Mouse (Mus musculus): ENCODE data around the gene Gm340. TPM values are rescaled to one million over a fixed set of nuclear protein-coding genes. Genes with fewer than 3 reads are reported as not detected.

Gm340 gene
- polyA plus RNA-seq, 1 experiment: 1.6 TPM

GRCm38 (mm10) chr19:41618771-41619385, 36.7 kb downstream of the Gm340 start:
- WGBS: 39% methylated on average over 19 of the region's 19 CpGs
- H3K27me3 ChIP-seq (ENCODE audit: control insufficient read depth, insufficient read depth, low read length): no peaks in the 10 kb centered on the region
- peak in 1 of 2 experiments; percentile 17 for DNase-seq (ENCODE audit: low read depth in 1 of 2, low spot score in 2 of 2)

GRCm38 (mm10) chr19:41620366-41621092, 38.4 kb downstream of the Gm340 start:
- DNase-seq (ENCODE audit: low read depth in 1 of 2, low spot score in 2 of 2): no peak
- WGBS: 90% methylated on average over 14 of the region's 14 CpGs
- H3K4me3 ChIP-seq (ENCODE audit: extremely low read depth, insufficient read depth, insufficient read length): no peak overlapping the region
- H3K27me3 ChIP-seq (ENCODE audit: control insufficient read depth, insufficient read depth, low read length): no peaks in the 10 kb centered on the region
- H3K36me3 ChIP-seq (ENCODE audit: control insufficient read depth, insufficient read depth, low read length): no peaks in the 10 kb centered on the region
- TF ChIP-seq CTCF (IDR thresholded peaks at IDR 0.05; ENCODE audit: extremely low read depth, insufficient read depth, insufficient read length, insufficient replicate concordance): no peak
- TF ChIP-seq POLR2A (IDR thresholded peaks at IDR 0.05; ENCODE audit: low read depth, low read length): no peak
- no peak overlapping the region for H3K27ac ChIP-seq (ENCODE audit: insufficient read depth, low read length)
- peaks cover 12% of the 10 kb centered on the region; the same call in 1 of the 2 replicates for H3K4me1 ChIP-seq (ENCODE audit: control insufficient read depth, insufficient read depth, insufficient read length)

More at GRCm38 (mm10) chr19:41618771-41619385, 36.7 kb downstream of the Gm340 start:
- H3K36me3 ChIP-seq (ENCODE audit: control insufficient read depth, insufficient read depth, low read length): no peaks in the 10 kb centered on the region
- no peak for TF ChIP-seq CTCF (IDR thresholded peaks at IDR 0.05; ENCODE audit: extremely low read depth, insufficient read depth, insufficient read length, insufficient replicate concordance)
- TF ChIP-seq POLR2A (IDR thresholded peaks at IDR 0.05; ENCODE audit: low read depth, low read length): no peak
- no peak overlapping the region for H3K4me3 ChIP-seq (ENCODE audit: extremely low read depth, insufficient read depth, insufficient read length)
- peaks cover 29% of the 10 kb centered on the region; the same call in 1 of the 2 replicates for H3K4me1 ChIP-seq (ENCODE audit: control insufficient read depth, insufficient read depth, insufficient read length)
- no peak overlapping the region for H3K27ac ChIP-seq (ENCODE audit: insufficient read depth, low read length)

- no peak for DNase-seq (ENCODE audit: low read depth in 1 of 2, low spot score in 2 of 2)
- 89% methylated on average over 11 of the region's 11 CpGs for WGBS
- Histone ChIP-seq H3K36me3 (ENCODE audit: control insufficient read depth, insufficient read depth, low read length) (no peaks in the 10 kb centered on the region), H3K27ac (ENCODE audit: insufficient read depth, low read length) (no peak overlapping the region), H3K27me3 (ENCODE audit: control insufficient read depth, insufficient read depth, low read length) (no peaks in the 10 kb centered on the region), H3K4me1 (ENCODE audit: control insufficient read depth, insufficient read depth, insufficient read length) (peaks cover 5% of the 10 kb centered on the region; the same call in 1 of the 2 replicates), H3K4me3 (ENCODE audit: extremely low read depth, insufficient read depth, insufficient read length) (no peak overlapping the region)
- TF ChIP-seq CTCF (IDR thresholded peaks at IDR 0.05; ENCODE audit: extremely low read depth, insufficient read depth, insufficient read length, insufficient replicate concordance): no peak
- no peak for TF ChIP-seq POLR2A (IDR thresholded peaks at IDR 0.05; ENCODE audit: low read depth, low read length)
Measured at GRCm38 (mm10) chr19:41628970-41629369, 46.8 kb downstream of the Gm340 start.

- peak; percentile 57; the same call in 1 of the 2 replicates for TF ChIP-seq CTCF (IDR thresholded peaks at IDR 0.05; ENCODE audit: extremely low read depth, insufficient read depth, insufficient read length, insufficient replicate concordance)
- TF ChIP-seq POLR2A (IDR thresholded peaks at IDR 0.05; ENCODE audit: low read depth, low read length): no peak
- no peak overlapping the region for H3K4me3 ChIP-seq (ENCODE audit: extremely low read depth, insufficient read depth, insufficient read length)
- H3K27me3 ChIP-seq (ENCODE audit: control insufficient read depth, insufficient read depth, low read length): no peaks in the 10 kb centered on the region
- peaks cover 9% of the 10 kb centered on the region; the same call in 1 of the 2 replicates for H3K4me1 ChIP-seq (ENCODE audit: control insufficient read depth, insufficient read depth, insufficient read length)
- no peaks in the 10 kb centered on the region for H3K36me3 ChIP-seq (ENCODE audit: control insufficient read depth, insufficient read depth, low read length)
- WGBS: 57% methylated on average over 5 of the region's 5 CpGs
- no peak overlapping the region for H3K27ac ChIP-seq (ENCODE audit: insufficient read depth, low read length)
- DNase-seq (ENCODE audit: low read depth in 1 of 2, low spot score in 2 of 2): peak in 1 of 2 experiments; percentile 37
Measured at GRCm38 (mm10) chr19:41629532-41629931, 47.4 kb downstream of the Gm340 start.

GRCm38 (mm10) chr19:41634099-41634498, 51.9 kb downstream of the Gm340 start:
- H3K27me3 ChIP-seq (ENCODE audit: control insufficient read depth, insufficient read depth, low read length): no peaks in the 10 kb centered on the region
- no peak for TF ChIP-seq CTCF (IDR thresholded peaks at IDR 0.05; ENCODE audit: extremely low read depth, insufficient read depth, insufficient read length, insufficient replicate concordance)
- TF ChIP-seq POLR2A (IDR thresholded peaks at IDR 0.05; ENCODE audit: low read depth, low read length): no peak
- H3K4me1 ChIP-seq (ENCODE audit: control insufficient read depth, insufficient read depth, insufficient read length): peaks cover 9% of the 10 kb centered on the region; the same call in 1 of the 2 replicates
- no peak for DNase-seq (ENCODE audit: low read depth in 1 of 2, low spot score in 2 of 2)
- H3K36me3 ChIP-seq (ENCODE audit: control insufficient read depth, insufficient read depth, low read length): no peaks in the 10 kb centered on the region
- H3K4me3 ChIP-seq (ENCODE audit: extremely low read depth, insufficient read depth, insufficient read length): no peak overlapping the region
- H3K27ac ChIP-seq (ENCODE audit: insufficient read depth, low read length): no peak overlapping the region
- WGBS: 32% methylated on average over 10 of the region's 10 CpGs

- DNase-seq (ENCODE audit: low read depth in 1 of 2, low spot score in 2 of 2): no peak
- Histone ChIP-seq H3K36me3 (ENCODE audit: control insufficient read depth, insufficient read depth, low read length) (no peaks in the 10 kb centered on the region), H3K4me1 (ENCODE audit: control insufficient read depth, insufficient read depth, insufficient read length) (peaks cover 9% of the 10 kb centered on the region; the same call in 1 of the 2 replicates), H3K27me3 (ENCODE audit: control insufficient read depth, insufficient read depth, low read length) (no peaks in the 10 kb centered on the region), H3K4me3 (ENCODE audit: extremely low read depth, insufficient read depth, insufficient read length) (no peak overlapping the region), H3K27ac (ENCODE audit: insufficient read depth, low read length) (no peak overlapping the region)
- WGBS: 47% methylated on average over 6 of the region's 6 CpGs
- TF ChIP-seq POLR2A (IDR thresholded peaks at IDR 0.05; ENCODE audit: low read depth, low read length) (no peak), CTCF (IDR thresholded peaks at IDR 0.05; ENCODE audit: extremely low read depth, insufficient read depth, insufficient read length, insufficient replicate concordance) (no peak)
Measured at GRCm38 (mm10) chr19:41634999-41635398, 52.8 kb downstream of the Gm340 start.

Other genes starting within 250 kb of the Gm340 start
- 40.7 and 45.8 TPM in 2 replicates for gene Pik3ap1, start 197.3 kb upstream of the Gm340 start, polyA plus RNA-seq (2012; rRNA removed)
- 2.4 TPM in 2 replicates for gene Lcor, start 99.7 kb upstream of the Gm340 start, polyA plus RNA-seq (2012; rRNA removed)
- 0.66 and 0.78 TPM in 2 replicates for gene Slit1, start 161.3 kb downstream of the Gm340 start, polyA plus RNA-seq (2012; rRNA removed)
- 4.8 and 8.5 TPM in 2 replicates for gene Arhgap19, start 219.7 kb downstream of the Gm340 start, polyA plus RNA-seq (2012; rRNA removed)
- 7.6 and 12.7 TPM in 2 replicates for gene Frat1, start 247.6 kb downstream of the Gm340 start, polyA plus RNA-seq (2012; rRNA removed)